Mouse (Mus musculus): ENCODE results near the gene Vmn2r8. TPM values are rescaled to one million over a fixed set of nuclear protein-coding genes. Genes with fewer than 3 reads are reported as not detected.

The Vmn2r8 gene
- not detected for total RNA-seq (2023)

GRCm38 (mm10) chr5:108808750-108809149 lies at the start of gene Vmn2r8:
Gene Vmn2r8 (minus strand): TSS chr5:108808850.

GRCm38 (mm10) chr5:108852501-108852900 lies 43.9 kb upstream of the Vmn2r8 start, which contains the start of gene Vmn2r9:
Gene Vmn2r9 (minus strand): TSS chr5:108852601.

GRCm38 (mm10) chr5:108795263-108795662 lies 13.4 kb downstream of the Vmn2r8 start, which contains the start of gene Tmed11:
Gene Tmed11 (minus strand): TSS chr5:108795363.

GRCm38 (mm10) chr5:108774630-108775306 lies 33.9 kb downstream of the Vmn2r8 start, which contains the start of gene Rnf212:
Gene Rnf212 (minus strand): TSS chr5:108774982.

Other genes with a start within 250 kb of the Vmn2r8 start
- 100 to 1,000 TPM; 105 to 125 TPM for gene Gak, start 179.1 kb downstream of the Vmn2r8 start, total RNA-seq (2023)
- gene Tmem175, start 179.1 kb downstream of the Vmn2r8 start, total RNA-seq (2023), result 10 to 100 TPM; 11.5 to 14.7 TPM
- gene Idua, start 148.5 kb downstream of the Vmn2r8 start, total RNA-seq (2023), result 10 to 100 TPM; 17.3 TPM
- 10 to 100 TPM; 11.2 to 12.6 TPM for gene Dgkq, start 139.2 kb downstream of the Vmn2r8 start, total RNA-seq (2023)
- gene Slc26a1, start 133.3 kb downstream of the Vmn2r8 start, total RNA-seq (2023), result 1 to 10 TPM in 1 of 2 experiments, under 1 TPM in 1; 0.20 to 1.0 TPM
- gene Fgfrl1, start 116.5 kb downstream of the Vmn2r8 start, total RNA-seq (2023), result 1 to 10 TPM in 1 of 2 experiments, under 1 TPM in 1; 0.79 to 2.7 TPM
- gene Rnf212, start 33.9 kb downstream of the Vmn2r8 start, total RNA-seq (2023), result 1 to 10 TPM in 1 of 2 experiments, not detected in 1; 1.6 TPM
- gene Tmed11, start 13.5 kb downstream of the Vmn2r8 start, total RNA-seq (2023), result not detected
- not detected for gene Vmn2r9, start 43.8 kb upstream of the Vmn2r8 start, total RNA-seq (2023)
- gene Vmn2r10, start 197.7 kb upstream of the Vmn2r8 start, total RNA-seq (2023), result not detected